ENCODE assay signal across 11 mouse cellular contexts in genomic region chr11:33295422-33295821, GRCm38 (mm10). TPM values are rescaled to one million over a fixed set of nuclear protein-coding genes. Genes with fewer than 3 reads are reported as not detected.
DNase-seq lines count a peak whose midpoint lies in the region; ATAC-seq and TF ChIP-seq lines count a peak whose summit lies in the region.
"Had no signal": no experiment of that assay in that cellular context is flagged by ENCODE, and none has a peak within 500 bp of the region (broad histone marks: within the 10 kb centered on the region; RNA-seq: fewer than 3 reads in every experiment).

No protein-coding gene starts in this region.

- no peaks in the 10 kb centered on the region for H3K27me3 ChIP-seq in heart, postnatal 0 days (ENCODE audit: control insufficient read depth, insufficient read depth, low read length)
- no peaks in the 10 kb centered on the region for H3K27me3 ChIP-seq in liver, postnatal 0 days (ENCODE audit: insufficient read depth, low read length)
- H3K27me3 ChIP-seq in liver, embryonic 11.5 days (replicated peaks; ENCODE audit: control insufficient read depth, insufficient read depth, low read length), result no peaks in the 10 kb centered on the region
- H3K27me3 ChIP-seq in forebrain, embryonic 15.5 days, result no peaks in the 10 kb centered on the region
- H3K27me3 ChIP-seq: lung, embryonic 15.5 days had no signal

- H3K4me3 ChIP-seq in heart, postnatal 0 days (ENCODE audit: low read depth, low read length), result no peak overlapping the region
- H3K4me3 ChIP-seq in liver, postnatal 0 days (ENCODE audit: low read depth, low read length), result no peak overlapping the region
- H3K4me3 ChIP-seq in liver, embryonic 11.5 days (ENCODE audit: low read depth, low read length), result no peak overlapping the region
- H3K4me3 ChIP-seq in forebrain, embryonic 15.5 days, result no peak overlapping the region
- H3K4me3 ChIP-seq: forebrain, embryonic 10.5 days; lung, embryonic 15.5 days had no signal

- DNase-seq in heart, postnatal 0 days (ENCODE audit: low spot score), result peak; percentile 42
- no peak for DNase-seq in heart, adult 9 months (ENCODE audit: low spot score in 2 of 2)
- no peak for DNase-seq in liver, postnatal 0 days
- no peak for DNase-seq in liver, embryonic 11.5 days (ENCODE audit: low spot score)
- DNase-seq in adipocyte (ENCODE audit: low spot score), result peak; percentile 45
- DNase-seq in lung, postnatal 14 days, result peak; percentile 9
- DNase-seq in Muller cell, postnatal 12 days (ENCODE audit: inconsistent ontology term), result no peak

- 40% methylated on average over 3 of the region's 3 CpGs for WGBS in heart, postnatal 0 days
- WGBS in liver, postnatal 0 days (ENCODE audit: insufficient replicate concordance), result 50% methylated on average over 3 of the region's 3 CpGs
- WGBS in liver, embryonic 11.5 days, result 56% methylated on average over 3 of the region's 3 CpGs
- 53% methylated on average over 3 of the region's 3 CpGs for WGBS in forebrain, embryonic 15.5 days

- no peak overlapping the region for H3K27ac ChIP-seq in heart, postnatal 0 days (ENCODE audit: low read depth)
- H3K27ac ChIP-seq in liver, postnatal 0 days (ENCODE audit: low read depth), result no peak overlapping the region
- H3K27ac ChIP-seq in liver, embryonic 11.5 days (ENCODE audit: low read depth, low read length), result no peak overlapping the region
- H3K27ac ChIP-seq in forebrain, embryonic 15.5 days (replicated peaks), result no peak overlapping the region
- H3K27ac ChIP-seq: forebrain, embryonic 10.5 days; lung, embryonic 15.5 days had no signal

- peak; percentile 63 for TF ChIP-seq CTCF in heart, postnatal 0 days (IDR thresholded peaks at IDR 0.05; ENCODE audit: low read depth)
- peak; percentile 54 for TF ChIP-seq CTCF in liver, postnatal 0 days (IDR thresholded peaks at IDR 0.05; ENCODE audit: low read depth)

- H3K36me3 ChIP-seq in heart, postnatal 0 days (replicated peaks; ENCODE audit: control insufficient read depth, insufficient read depth, low read length), result no peaks in the 10 kb centered on the region
- H3K36me3 ChIP-seq in liver, postnatal 0 days (replicated peaks; ENCODE audit: insufficient read depth, low read length), result no peaks in the 10 kb centered on the region
- H3K36me3 ChIP-seq in liver, embryonic 11.5 days (ENCODE audit: control insufficient read depth, insufficient read depth, low read length), result no peaks in the 10 kb centered on the region
- no peaks in the 10 kb centered on the region for H3K36me3 ChIP-seq in forebrain, embryonic 15.5 days
- H3K36me3 ChIP-seq: forebrain, embryonic 10.5 days; lung, embryonic 15.5 days had no signal

- TF ChIP-seq EP300 in heart, postnatal 0 days (IDR thresholded peaks at IDR 0.05; ENCODE audit: low read depth), result no peak
- no peak for TF ChIP-seq EP300 in liver, postnatal 0 days (IDR thresholded peaks at IDR 0.05; ENCODE audit: low read depth)

- ATAC-seq in heart, postnatal 0 days (ENCODE audit: insufficient read depth, low read depth), result no peak
- no peak for ATAC-seq in liver, postnatal 0 days
- no peak for ATAC-seq in liver, embryonic 11.5 days (replicated peaks; ENCODE audit: low FRiP score)
- no peak for ATAC-seq in forebrain, embryonic 15.5 days (replicated peaks)
- ATAC-seq: activated CD4-positive, CD25-positive, alpha-beta regulatory T cell, adult 4 months had no signal

- no peaks in the 10 kb centered on the region for H3K9me3 ChIP-seq in heart, postnatal 0 days (replicated peaks; ENCODE audit: control insufficient read depth, low read length)
- H3K9me3 ChIP-seq in liver, postnatal 0 days (ENCODE audit: low read length), result no peaks in the 10 kb centered on the region
- H3K9me3 ChIP-seq in liver, embryonic 11.5 days (ENCODE audit: control insufficient read depth, low read length), result no peaks in the 10 kb centered on the region
- no peaks in the 10 kb centered on the region for H3K9me3 ChIP-seq in forebrain, embryonic 15.5 days
- H3K9me3 ChIP-seq: forebrain, embryonic 10.5 days; lung, embryonic 15.5 days had no signal

- no peaks in the 10 kb centered on the region for H3K4me1 ChIP-seq in heart, postnatal 0 days (ENCODE audit: control insufficient read depth, insufficient read depth)
- H3K4me1 ChIP-seq in liver, postnatal 0 days (ENCODE audit: insufficient read depth), result no peaks in the 10 kb centered on the region
- H3K4me1 ChIP-seq in liver, embryonic 11.5 days (replicated peaks; ENCODE audit: control insufficient read depth, insufficient read depth, low read length), result no peaks in the 10 kb centered on the region
- peaks cover 23% of the 10 kb centered on the region for H3K4me1 ChIP-seq in forebrain, embryonic 15.5 days
- H3K4me1 ChIP-seq: lung, embryonic 15.5 days had no signal

- no peak overlapping the region for H3K9ac ChIP-seq in heart, postnatal 0 days (replicated peaks; ENCODE audit: low read depth, low read length)
- no peak overlapping the region for H3K9ac ChIP-seq in liver, postnatal 0 days (replicated peaks)
- H3K9ac ChIP-seq in liver, embryonic 11.5 days (ENCODE audit: low read depth, low read length), result no peak overlapping the region
- H3K9ac ChIP-seq in forebrain, embryonic 15.5 days (replicated peaks), result no peak overlapping the region
- H3K9ac ChIP-seq: lung, embryonic 15.5 days had no signal

- no peak overlapping the region for H3K4me2 ChIP-seq in heart, postnatal 0 days (ENCODE audit: low read depth, low read length)
- H3K4me2 ChIP-seq in liver, postnatal 0 days (ENCODE audit: low read depth, low read length), result no peak overlapping the region
- H3K4me2 ChIP-seq in liver, embryonic 11.5 days, result no peak overlapping the region
- H3K4me2 ChIP-seq in forebrain, embryonic 15.5 days (replicated peaks), result no peak overlapping the region
- H3K4me2 ChIP-seq: lung, embryonic 15.5 days had no signal

RNA-seq across cellular contexts. Expression of gene Gm12117, which starts 18.9 kb away (rescaled TPM):
- total RNA-seq in heart, postnatal 0 days (2014; rRNA removed; ENCODE audit: low replicate concordance), result not detected in 2 replicates
- polyA plus RNA-seq in heart, postnatal 0 days (2015; fragmentation: Nextera tagmentation; extraction: Ambion mirVana), result not detected in 2 replicates
- not detected in 2 replicates for polyA plus RNA-seq in liver, postnatal 0 days (2015; fragmentation: Nextera tagmentation; extraction: Ambion mirVana)
- not detected in 2 replicates for polyA plus RNA-seq in liver, embryonic 11.5 days (2014; fragmentation: Nextera tagmentation; extraction: Ambion mirVana)
- polyA plus RNA-seq in forebrain, embryonic 15.5 days (2015; fragmentation: Nextera tagmentation; extraction: Ambion mirVana), result not detected in 2 replicates
- polyA plus RNA-seq: activated CD4-positive, CD25-positive, alpha-beta regulatory T cell, adult 4 months; forebrain, embryonic 10.5 days; lung, embryonic 15.5 days had no signal

Comparison
In these comparisons a context has a peak if more than half of its experiments do, and no peak if none do; other contexts are left out.
1. DNase-seq: peak in heart, postnatal 0 days (single experiment), adipocyte (single experiment) and lung, postnatal 14 days (single experiment); none in heart, adult 9 months (0 of 2), liver, postnatal 0 days (single experiment), liver, embryonic 11.5 days (single experiment) and Muller cell, postnatal 12 days (single experiment).